Mouse (Mus musculus): Measurements from ENCODE around the gene Degs2. TPM values are rescaled to one million over a fixed set of nuclear protein-coding genes. Genes with fewer than 3 reads are reported as not detected.
A peak's percentile ranks its signal among the peaks of the same experiment; 100 is the strongest.
"Not testable (repeated sequence)": the region's sequence is repeated elsewhere in the genome, so short reads cannot be mapped to it uniquely, and the experiment has no call there.

Degs2 gene
- polyA plus RNA-seq, 1 experiment from 2014 or later = 3.4 TPM

GRCm38 (mm10) chr12:108715854-108716253 is 13.7 kb upstream of the Degs2 start:
- Histone ChIP-seq H3K27ac (no peak overlapping the region), H3K9ac (no peak overlapping the region), H3K36me3 (replicated peaks) (no peaks in the 10 kb centered on the region), H3K4me2 (no peak overlapping the region), H3K27me3 (replicated peaks) (no peaks in the 10 kb centered on the region), H3K4me3 (no peak overlapping the region), H3K4me1 (no peaks in the 10 kb centered on the region), H3K9me3 (no peaks in the 10 kb centered on the region)
- no peak for ATAC-seq (replicated peaks)
- 80% methylated on average over 5 of the region's 5 CpGs for WGBS

GRCm38 (mm10) chr12:108713972-108714371 is 11.9 kb upstream of the Degs2 start:
- H3K4me2 ChIP-seq; H3K27ac ChIP-seq; H3K9ac ChIP-seq; H3K27me3 ChIP-seq (replicated peaks); ATAC-seq (replicated peaks); H3K9me3 ChIP-seq; H3K4me1 ChIP-seq; H3K36me3 ChIP-seq (replicated peaks); H3K4me3 ChIP-seq: not testable (repeated sequence)
- 95% methylated on average over 14 of the region's 14 CpGs for WGBS

- WGBS = 83% methylated on average over 4 of the region's 4 CpGs
- Histone ChIP-seq H3K36me3 (replicated peaks) (no peaks in the 10 kb centered on the region), H3K9me3 (no peaks in the 10 kb centered on the region), H3K4me3 (no peak overlapping the region), H3K27ac (no peak overlapping the region), H3K4me1 (no peaks in the 10 kb centered on the region), H3K9ac (no peak overlapping the region), H3K4me2 (no peak overlapping the region), H3K27me3 (replicated peaks) (no peaks in the 10 kb centered on the region)
- no peak for ATAC-seq (replicated peaks)
Measured at GRCm38 (mm10) chr12:108712481-108712880, 10.4 kb upstream of the Degs2 start.

- no peak overlapping the region for H3K4me3 ChIP-seq
- H3K27ac ChIP-seq = no peak overlapping the region
- no peaks in the 10 kb centered on the region for H3K36me3 ChIP-seq (replicated peaks)
- H3K4me2 ChIP-seq = no peak overlapping the region
- 89% methylated on average over 9 of the region's 9 CpGs for WGBS
- H3K4me1 ChIP-seq = no peaks in the 10 kb centered on the region
- no peaks in the 10 kb centered on the region for H3K9me3 ChIP-seq
- ATAC-seq (replicated peaks) = no peak
- no peak overlapping the region for H3K9ac ChIP-seq
- H3K27me3 ChIP-seq (replicated peaks) = no peaks in the 10 kb centered on the region
Measured at GRCm38 (mm10) chr12:108710861-108711615, 8.9 kb upstream of the Degs2 start.

- ATAC-seq (replicated peaks) = no peak
- 89% methylated on average over 6 of the region's 6 CpGs for WGBS
- H3K9ac ChIP-seq = no peak overlapping the region
- no peak overlapping the region for H3K27ac ChIP-seq
- H3K4me1 ChIP-seq = no peaks in the 10 kb centered on the region
- no peak overlapping the region for H3K4me3 ChIP-seq
- H3K36me3 ChIP-seq (replicated peaks) = no peaks in the 10 kb centered on the region
- no peaks in the 10 kb centered on the region for H3K9me3 ChIP-seq
- H3K27me3 ChIP-seq (replicated peaks) = no peaks in the 10 kb centered on the region; the same call in 1 of the 2 replicates
- no peak overlapping the region for H3K4me2 ChIP-seq
Measured at GRCm38 (mm10) chr12:108709964-108710765, 8.1 kb upstream of the Degs2 start.

- Histone ChIP-seq H3K27ac (no peak overlapping the region), H3K4me2 (no peak overlapping the region), H3K4me1 (no peaks in the 10 kb centered on the region), H3K36me3 (replicated peaks) (no peaks in the 10 kb centered on the region), H3K4me3 (no peak overlapping the region), H3K9me3 (no peaks in the 10 kb centered on the region), H3K27me3 (replicated peaks) (no peaks in the 10 kb centered on the region; the same call in 1 of the 2 replicates), H3K9ac (no peak overlapping the region)
- WGBS = 87% methylated on average over 6 of the region's 6 CpGs
- ATAC-seq (replicated peaks) = no peak
Measured at GRCm38 (mm10) chr12:108709386-108709785, 7.3 kb upstream of the Degs2 start.

GRCm38 (mm10) chr12:108706129-108706528 is 4.0 kb upstream of the Degs2 start:
- 42% methylated on average over 7 of the region's 7 CpGs for WGBS
- no peaks in the 10 kb centered on the region for H3K36me3 ChIP-seq (replicated peaks)

GRCm38 (mm10) chr12:108705486-108705885 is 3.4 kb upstream of the Degs2 start:
- H3K9ac ChIP-seq = no peak overlapping the region
- H3K4me3 ChIP-seq = no peak overlapping the region
- no peak overlapping the region for H3K27ac ChIP-seq
- WGBS = 87% methylated on average over 6 of the region's 6 CpGs
- peaks cover 33% of the 10 kb centered on the region for H3K27me3 ChIP-seq (replicated peaks)
- no peak for ATAC-seq (replicated peaks)
- H3K4me2 ChIP-seq = no peak overlapping the region
- no peaks in the 10 kb centered on the region for H3K9me3 ChIP-seq
- no peaks in the 10 kb centered on the region for H3K36me3 ChIP-seq (replicated peaks)
- peaks cover 11% of the 10 kb centered on the region for H3K4me1 ChIP-seq

More at GRCm38 (mm10) chr12:108706129-108706528, 4.0 kb upstream of the Degs2 start:
- Histone ChIP-seq H3K9me3 (no peaks in the 10 kb centered on the region), H3K4me3 (no peak overlapping the region), H3K27me3 (replicated peaks) (peaks cover 26% of the 10 kb centered on the region), H3K27ac (no peak overlapping the region), H3K4me1 (peaks cover 11% of the 10 kb centered on the region), H3K9ac (no peak overlapping the region), H3K4me2 (no peak overlapping the region)
- no peak for ATAC-seq (replicated peaks)

GRCm38 (mm10) chr12:108701221-108701620 is 894 bp downstream of the Degs2 start:
- H3K4me3 ChIP-seq = no peak overlapping the region
- peaks cover 11% of the 10 kb centered on the region for H3K4me1 ChIP-seq
- no peak for ATAC-seq (replicated peaks)
- H3K27ac ChIP-seq = no peak overlapping the region
- H3K27me3 ChIP-seq (replicated peaks) = peaks cover 39% of the 10 kb centered on the region
- no peaks in the 10 kb centered on the region for H3K36me3 ChIP-seq (replicated peaks)
- WGBS = 60% methylated on average over 2 of the region's 2 CpGs
- H3K4me2 ChIP-seq = no peak overlapping the region
- H3K9ac ChIP-seq = no peak overlapping the region
- no peaks in the 10 kb centered on the region for H3K9me3 ChIP-seq

GRCm38 (mm10) chr12:108700037-108700436 is 2.1 kb downstream of the Degs2 start:
- H3K27me3 ChIP-seq (replicated peaks) = peaks cover 39% of the 10 kb centered on the region
- no peak overlapping the region for H3K4me3 ChIP-seq
- H3K36me3 ChIP-seq (replicated peaks) = no peaks in the 10 kb centered on the region
- H3K4me2 ChIP-seq = no peak overlapping the region
- WGBS = 79% methylated on average over 5 of the region's 5 CpGs
- no peaks in the 10 kb centered on the region for H3K9me3 ChIP-seq
- no peak for ATAC-seq (replicated peaks)
- no peak overlapping the region for H3K27ac ChIP-seq
- H3K4me1 ChIP-seq = peaks cover 11% of the 10 kb centered on the region
- no peak overlapping the region for H3K9ac ChIP-seq

GRCm38 (mm10) chr12:108699576-108699975 is 2.5 kb downstream of the Degs2 start:
- Histone ChIP-seq H3K9ac (no peak overlapping the region), H3K27me3 (replicated peaks) (peaks cover 39% of the 10 kb centered on the region), H3K9me3 (no peaks in the 10 kb centered on the region), H3K4me3 (no peak overlapping the region), H3K4me1 (peaks cover 11% of the 10 kb centered on the region), H3K27ac (no peak overlapping the region), H3K4me2 (no peak overlapping the region), H3K36me3 (replicated peaks) (no peaks in the 10 kb centered on the region)
- ATAC-seq (replicated peaks) = no peak
- WGBS = 83% methylated on average over 10 of the region's 10 CpGs

- H3K4me2 ChIP-seq = no peak overlapping the region
- H3K27me3 ChIP-seq (replicated peaks) = peaks cover 39% of the 10 kb centered on the region
- H3K9me3 ChIP-seq = no peaks in the 10 kb centered on the region
- H3K9ac ChIP-seq = no peak overlapping the region
- WGBS = 84% methylated on average over 11 of the region's 11 CpGs
- 0 out of 2 replicates have a peak overlapping the region, but pooled peaks have one; percentile 25 for H3K27ac ChIP-seq
- no peak for ATAC-seq (replicated peaks)
- H3K4me1 ChIP-seq = peaks cover 11% of the 10 kb centered on the region
- no peak overlapping the region for H3K4me3 ChIP-seq
- no peaks in the 10 kb centered on the region for H3K36me3 ChIP-seq (replicated peaks)
Measured at GRCm38 (mm10) chr12:108698697-108699471, 3.2 kb downstream of the Degs2 start.

Measured in midbrain, embryonic 15.5 days (tissue).